Mouse (Mus musculus): ENCODE measurements around the gene Psen2.

Gene Psen2

DNA sequence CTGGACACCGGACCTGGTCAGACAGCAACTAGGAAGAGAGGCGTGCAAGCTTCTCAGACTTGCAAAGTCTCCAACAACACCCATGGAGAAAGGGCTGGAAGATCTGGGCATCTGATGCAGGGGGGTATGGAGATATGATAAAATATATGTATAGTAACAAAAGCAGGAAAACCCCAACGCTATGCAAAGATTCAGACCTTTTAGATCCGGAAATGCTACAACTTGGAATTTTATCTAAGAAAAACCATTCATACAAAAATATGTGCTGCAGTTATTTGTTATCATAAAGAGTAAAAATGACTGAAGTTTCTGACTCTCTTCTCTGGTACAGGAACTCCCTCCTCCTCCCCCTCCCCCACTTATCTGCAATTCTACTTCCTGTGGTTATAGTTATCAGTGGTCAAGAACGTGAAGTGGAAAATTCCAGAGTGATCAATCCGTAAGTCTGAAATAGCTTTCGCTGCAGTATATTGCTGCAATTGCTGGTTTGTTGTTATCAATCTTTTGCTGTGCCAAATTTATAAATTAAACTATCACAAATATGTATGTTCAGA is 14.6 kb downstream of the Psen2 start:
- no peak for DNase-seq (ENCODE audit: low spot score)

DNA sequence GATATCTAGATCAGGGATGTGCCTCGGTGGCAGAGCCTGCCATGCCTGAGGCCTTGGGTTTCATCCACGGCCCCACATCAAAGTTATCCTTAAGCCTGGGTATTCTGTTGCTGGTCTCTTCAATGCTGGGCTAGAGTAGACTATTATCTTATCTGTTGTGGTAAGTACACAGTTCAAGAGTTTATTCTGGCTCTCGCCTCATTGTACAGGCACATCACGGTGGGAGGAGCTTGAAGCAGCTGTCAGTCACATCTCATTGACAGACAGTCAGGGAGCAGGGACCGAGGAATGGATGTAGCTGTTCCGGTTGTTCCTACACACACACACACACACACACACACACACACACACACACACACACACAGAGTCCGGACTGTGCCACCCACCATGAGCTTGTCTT is 15.3 kb downstream of the Psen2 start:
- DNase-seq (ENCODE audit: low spot score): no peak

DNA sequence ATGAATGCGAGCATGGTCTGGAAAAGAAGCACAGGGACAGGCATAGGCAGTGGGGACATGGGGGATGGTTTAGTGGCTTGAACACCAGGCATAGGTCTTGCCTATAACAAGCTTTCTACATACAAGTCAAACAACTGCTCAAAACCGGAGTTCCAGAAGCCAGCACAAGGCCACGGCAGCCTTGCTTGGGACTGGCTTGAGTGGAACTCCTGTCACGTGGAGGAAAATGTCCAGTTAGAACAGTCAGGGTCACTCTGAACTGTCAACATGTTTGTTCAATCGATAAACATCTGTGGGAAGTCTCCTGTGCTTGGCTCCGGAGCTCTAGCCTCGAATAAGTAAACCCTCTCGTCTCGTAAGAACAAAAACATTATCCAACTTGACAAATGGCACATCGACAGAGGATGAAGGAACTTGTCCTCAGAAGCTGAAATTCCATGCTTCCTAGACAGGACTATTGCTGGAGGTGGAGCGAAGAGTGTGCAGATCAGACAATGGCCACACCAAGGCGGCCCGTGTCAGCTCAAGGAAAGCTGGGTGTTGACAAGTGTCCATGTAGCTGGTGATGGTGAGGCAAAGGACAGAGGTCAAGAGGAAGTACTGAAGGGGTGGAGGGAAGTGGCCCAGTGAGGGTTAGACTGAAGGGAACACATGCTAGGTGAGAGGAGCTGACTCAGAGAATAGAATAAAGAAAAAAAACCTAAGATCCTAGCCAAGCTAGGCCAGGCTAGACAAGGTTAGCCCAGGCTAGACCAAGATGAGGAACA is 17.3 kb downstream of the Psen2 start:
- DNase-seq (ENCODE audit: low spot score): no peak

DNA sequence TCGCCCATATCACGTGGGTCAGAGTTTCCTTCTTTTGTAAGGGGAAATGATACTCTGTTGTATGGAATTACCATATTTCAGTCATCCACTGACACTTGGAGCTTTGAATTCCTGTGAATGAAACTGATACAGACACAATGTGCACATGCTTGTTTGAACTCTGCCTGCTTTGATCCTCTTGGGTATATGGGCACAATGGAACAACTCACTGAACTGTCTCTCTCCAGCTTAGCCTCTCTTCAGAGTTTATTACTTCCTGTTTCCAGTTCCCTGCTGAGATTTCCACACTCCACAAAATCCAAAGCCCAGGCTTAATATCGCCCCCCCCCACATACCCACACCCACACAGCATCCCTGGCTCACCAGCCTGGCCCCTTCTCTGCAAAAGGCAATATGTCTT is 31.5 kb downstream of the Psen2 start:
- no peak for DNase-seq (ENCODE audit: low spot score)

DNA sequence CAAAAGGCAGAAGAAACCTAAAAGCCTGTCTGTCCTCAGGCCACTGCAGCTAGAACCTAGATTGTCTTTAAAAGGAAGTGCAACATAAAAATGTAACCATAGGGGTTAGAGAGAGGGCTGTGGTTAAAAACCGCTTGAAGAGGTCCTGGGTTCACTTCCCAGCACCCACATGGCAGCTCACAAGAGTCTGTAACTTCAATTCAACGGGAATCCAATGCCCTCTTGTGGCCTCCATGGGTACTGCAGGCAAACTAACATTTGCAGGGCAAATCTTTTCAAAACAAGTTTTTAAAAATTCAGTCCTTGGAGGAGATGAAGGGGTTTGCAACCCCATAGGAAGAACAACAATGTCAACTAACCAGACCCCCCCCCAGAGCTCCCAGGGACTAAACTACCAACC is 32.7 kb downstream of the Psen2 start:
- peak; percentile 45 for DNase-seq (ENCODE audit: low spot score)

DNA sequence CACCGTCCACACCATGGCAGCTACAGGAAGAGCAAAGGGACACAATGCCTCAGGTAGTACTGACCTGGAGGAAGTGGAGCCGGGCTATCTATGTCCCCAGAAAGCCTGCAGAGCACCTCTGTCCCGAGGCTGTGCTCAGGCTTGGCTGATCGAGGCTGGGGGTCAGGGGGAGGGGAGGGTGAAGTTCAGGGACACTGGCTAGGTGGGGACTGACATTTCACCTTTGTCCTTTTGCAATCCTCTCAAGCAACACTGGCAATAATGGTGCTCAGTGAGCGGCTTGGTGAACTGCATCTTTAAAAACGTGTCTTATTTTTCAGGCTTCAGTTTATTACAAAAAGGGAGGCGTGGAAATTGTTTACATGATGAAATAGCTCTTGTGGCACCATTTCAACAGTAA is 33.3 kb downstream of the Psen2 start:
- no peak for DNase-seq (ENCODE audit: low spot score)

DNA sequence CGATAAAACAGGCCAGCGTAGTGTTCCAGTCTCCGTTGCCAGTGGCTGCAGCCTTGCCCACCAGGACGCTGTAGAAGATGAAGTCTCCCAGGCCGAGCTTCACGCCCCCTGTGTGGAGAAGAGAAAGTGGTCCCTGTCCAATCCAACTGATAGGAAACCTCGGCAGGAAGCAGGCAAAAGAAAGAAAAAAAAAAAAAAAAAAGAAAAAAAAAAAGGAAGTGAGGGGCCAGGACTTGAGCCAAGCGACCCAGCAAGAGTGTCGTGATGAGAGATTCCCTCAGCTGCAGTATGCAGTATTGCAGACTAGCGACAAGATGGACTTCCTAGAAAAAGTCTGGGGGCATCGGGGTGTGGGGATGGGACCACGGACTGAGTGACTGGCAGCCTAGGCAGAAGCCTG is 34.4 kb downstream of the Psen2 start:
- DNase-seq (ENCODE audit: low spot score): no peak

DNA sequence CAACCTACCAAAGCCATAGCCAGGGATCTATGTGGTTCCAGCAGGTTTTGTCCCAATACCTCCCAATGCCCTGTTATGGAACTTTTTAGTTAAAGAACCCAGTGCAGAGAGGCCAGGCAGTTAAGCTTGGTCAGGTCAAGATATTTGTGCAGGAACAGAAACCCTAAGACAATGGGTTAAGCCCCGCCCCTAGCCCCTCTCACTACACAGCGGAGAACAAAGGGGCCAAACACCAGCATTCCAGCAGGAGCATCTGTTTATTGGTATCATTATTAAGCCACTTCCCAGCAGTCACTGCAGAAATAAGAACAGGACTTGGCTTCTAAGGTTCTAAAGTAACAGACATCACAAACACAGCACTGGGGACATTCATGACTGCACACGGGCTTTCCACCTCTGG is 36.5 kb downstream of the Psen2 start:
- no peak for DNase-seq (ENCODE audit: low spot score)

DNA sequence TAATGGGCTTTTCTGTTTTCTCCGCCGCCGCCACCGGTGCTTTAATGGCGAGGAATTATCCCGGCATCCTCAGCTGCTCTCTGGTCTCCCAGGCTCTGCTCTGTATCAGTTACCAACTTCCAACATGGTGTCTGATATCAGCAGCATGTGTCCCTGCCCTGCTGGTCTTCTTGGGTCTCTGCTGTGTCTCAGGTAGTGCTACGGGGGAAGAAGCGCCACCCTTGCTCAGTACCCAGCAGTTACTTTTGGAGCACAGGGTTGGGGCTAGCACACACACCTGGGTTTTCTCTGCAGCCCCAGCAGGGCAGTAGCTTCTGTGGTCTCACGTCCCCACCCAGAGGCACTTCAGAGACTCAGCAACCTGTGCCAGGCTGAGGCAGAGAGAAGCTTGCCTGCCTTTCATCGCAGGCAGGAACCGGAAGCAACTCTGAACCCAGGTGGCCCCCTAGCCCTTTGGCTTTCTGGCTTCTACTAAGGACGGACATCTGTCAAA is 37.0 kb downstream of the Psen2 start:
- no peak for DNase-seq (ENCODE audit: low spot score)

DNA sequence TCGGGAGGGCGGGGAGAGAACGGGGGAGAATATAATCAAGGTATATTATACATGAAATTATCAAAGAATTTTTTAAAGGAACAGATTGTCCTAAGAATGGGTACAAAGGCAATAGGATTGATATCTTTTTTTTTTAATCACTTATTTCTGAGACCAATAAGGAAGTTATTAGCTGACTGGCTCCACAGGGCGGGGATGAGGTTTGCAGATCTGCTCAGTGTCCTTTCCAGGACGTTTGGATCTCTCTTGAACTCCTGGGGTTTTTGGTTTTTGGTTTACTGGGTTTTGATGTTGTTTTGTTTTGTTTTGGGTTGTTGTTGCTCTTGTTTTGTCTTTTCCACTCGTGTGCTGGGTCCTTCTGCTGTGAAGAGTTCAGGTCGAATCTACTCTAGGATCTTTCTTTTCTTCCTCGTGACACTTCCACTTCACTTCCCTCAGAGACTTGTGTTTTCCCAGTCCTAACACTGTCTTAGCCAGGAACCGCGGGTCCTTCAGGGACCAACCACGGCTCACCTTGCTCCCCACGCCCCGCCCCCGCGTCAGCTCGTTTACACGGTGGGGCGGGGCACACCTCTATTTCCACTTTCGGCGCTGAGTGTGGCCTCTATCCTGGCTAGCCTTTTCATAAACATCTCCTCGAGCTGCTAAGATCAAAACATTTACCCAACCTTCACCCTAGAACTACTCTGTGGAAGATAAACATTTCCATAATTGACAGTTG is 37.6 kb downstream of the Psen2 start:
- DNase-seq (ENCODE audit: low spot score): peak; percentile 71

DNA sequence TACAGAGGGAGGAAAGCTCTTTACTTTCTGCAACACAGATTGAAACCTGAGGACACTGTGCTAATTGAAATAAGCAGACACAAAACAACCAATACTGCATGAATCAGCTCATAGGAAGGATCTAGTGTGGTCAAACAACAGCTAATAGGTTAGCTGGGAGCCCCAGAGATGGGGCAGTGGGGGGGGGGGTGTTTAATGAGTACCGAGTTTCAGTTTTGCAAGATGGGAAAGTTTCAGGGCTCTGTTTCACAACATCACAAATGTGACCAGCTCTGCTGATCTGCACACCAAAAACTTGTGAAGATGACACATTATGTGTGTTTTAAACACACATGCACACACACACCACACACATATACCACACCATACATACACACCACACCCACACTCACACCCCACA is 41.2 kb downstream of the Psen2 start:
- no peak for DNase-seq (ENCODE audit: low spot score)

DNA sequence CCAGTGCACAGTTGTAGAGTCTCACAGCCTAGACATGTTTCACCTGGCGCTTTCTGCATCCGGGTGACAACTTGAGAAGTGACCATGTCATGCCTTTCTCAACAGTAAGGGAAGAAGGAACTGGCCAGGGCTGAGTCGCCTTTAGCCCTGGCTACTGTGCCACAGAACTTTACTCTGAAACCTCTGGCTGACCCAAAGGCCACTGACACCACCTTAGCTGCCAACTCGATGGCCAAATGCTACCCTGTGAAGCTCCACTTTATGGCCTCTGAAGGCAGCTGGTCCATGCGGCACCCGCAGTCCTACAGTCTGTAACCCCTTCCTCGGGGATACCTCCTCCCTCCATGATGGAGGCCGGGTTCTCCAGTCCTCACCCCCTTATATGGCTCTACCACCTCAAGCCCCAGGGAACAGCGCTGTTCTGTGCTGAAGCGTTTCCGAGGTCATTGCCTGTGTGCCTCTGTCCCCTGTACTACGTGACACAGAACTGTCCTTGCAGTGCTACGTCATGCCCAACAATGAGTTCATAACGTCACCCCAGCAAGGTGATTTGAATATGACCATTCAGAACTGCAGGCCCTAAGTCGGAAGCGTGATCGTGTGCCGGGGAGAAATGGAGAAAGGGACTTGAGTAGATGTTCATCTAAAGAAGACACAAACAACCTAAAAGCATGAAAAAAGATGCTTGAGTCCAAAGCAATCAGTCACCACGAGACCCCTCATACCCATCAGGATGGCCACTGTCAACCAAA is 42.3 kb downstream of the Psen2 start:
- no peak for DNase-seq (ENCODE audit: low spot score)

DNA sequence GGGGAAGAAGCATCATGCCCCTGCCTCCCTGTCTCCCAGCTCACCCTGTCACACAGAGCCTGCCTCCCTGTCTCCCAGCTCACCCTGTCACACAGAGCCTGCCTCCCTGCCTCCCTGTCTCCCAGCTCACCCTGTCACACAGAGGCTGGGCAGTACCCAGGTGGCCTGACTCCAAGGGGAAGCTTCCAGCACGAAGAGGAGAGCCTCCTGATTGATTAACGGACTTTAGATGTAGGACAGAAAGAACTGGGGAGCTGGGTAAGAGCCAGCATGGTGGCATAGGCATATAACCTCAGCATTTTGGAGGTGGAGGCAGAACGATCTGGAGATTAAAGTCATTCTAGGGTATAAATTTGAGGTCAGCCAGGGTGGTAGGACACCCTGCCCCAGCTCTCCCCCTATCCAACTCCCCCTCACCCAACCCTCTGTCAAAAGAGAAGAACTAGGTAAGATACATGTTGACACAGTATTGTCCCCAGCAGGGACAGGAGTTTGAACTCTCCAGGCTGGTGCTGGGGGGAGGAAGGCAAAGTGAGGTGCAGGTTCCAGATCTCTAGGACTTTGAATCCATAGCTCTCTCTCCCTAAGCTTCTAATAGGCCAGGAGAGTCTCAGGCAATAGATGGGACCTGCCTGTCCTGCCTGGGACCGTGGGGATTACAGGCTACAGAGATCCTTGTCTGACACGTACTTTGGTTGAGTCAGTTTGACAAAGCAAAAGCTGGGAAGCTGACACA is 46.5 kb downstream of the Psen2 start:
- DNase-seq (ENCODE audit: low spot score): no peak

DNA sequence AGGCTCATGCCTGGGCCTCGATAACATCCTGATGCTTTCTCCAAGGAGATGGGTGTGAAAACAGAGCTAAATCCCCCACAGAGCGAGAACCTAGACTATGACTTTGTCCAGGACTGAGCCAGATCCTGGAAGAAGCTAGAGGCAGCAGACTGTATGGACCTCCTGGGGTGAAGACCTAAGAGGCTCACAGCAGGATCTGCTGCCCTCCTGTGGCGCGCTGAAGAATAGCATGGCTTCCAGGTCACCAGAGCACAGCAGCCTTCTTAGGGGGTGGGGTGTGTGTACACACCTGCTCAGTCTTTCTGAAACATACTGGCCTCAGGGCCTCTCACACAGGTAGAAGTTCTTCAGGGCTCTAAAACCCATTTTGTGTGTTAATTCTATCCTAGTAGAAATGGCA is 48.2 kb downstream of the Psen2 start:
- peak; percentile 28 for DNase-seq (ENCODE audit: low spot score)

DNA sequence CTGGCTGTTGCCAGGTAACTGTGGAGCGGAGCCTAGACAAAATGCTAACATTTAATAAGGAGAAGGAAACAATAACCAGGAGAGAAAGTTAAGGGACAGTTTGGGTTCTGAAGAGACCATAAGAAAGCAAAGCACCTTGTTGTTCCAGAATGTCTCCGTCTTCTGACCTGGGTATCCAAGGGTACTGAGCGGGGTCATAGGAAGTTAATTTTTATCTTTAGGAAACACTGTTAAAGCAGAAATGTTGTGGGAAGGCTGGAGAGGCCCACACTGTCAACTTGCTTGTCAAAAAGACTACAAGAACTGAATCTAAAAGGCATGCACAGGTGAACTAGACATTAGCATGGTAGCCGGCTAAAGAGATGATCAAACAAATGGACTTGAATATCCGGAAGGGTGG is 50.3 kb downstream of the Psen2 start:
- DNase-seq (ENCODE audit: low spot score): no peak

DNA sequence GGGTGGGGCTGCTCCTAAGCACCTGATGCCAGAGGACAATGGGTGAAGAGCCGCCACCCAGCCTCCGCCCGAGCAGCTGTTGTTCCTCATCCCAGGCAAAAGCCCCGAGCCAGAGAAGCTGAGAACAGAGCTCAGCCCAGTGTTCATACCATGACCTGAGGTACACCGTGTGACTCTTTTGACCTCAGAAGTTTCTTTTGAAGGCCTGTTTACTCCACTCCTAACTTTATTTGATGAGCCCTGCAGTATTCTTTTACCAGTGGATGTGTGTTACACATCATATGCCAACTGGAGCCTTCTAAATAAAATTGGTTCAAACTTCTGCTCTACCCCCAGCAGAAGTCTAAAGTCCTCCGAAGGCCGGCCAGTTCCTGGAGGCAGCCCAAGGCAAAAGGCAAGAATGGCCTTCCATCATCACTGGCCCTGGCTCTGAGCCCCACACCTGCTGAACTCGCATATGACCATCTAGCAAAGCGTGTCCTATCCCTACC is 52.4 kb downstream of the Psen2 start:
- DNase-seq (ENCODE audit: low spot score): no peak

DNA sequence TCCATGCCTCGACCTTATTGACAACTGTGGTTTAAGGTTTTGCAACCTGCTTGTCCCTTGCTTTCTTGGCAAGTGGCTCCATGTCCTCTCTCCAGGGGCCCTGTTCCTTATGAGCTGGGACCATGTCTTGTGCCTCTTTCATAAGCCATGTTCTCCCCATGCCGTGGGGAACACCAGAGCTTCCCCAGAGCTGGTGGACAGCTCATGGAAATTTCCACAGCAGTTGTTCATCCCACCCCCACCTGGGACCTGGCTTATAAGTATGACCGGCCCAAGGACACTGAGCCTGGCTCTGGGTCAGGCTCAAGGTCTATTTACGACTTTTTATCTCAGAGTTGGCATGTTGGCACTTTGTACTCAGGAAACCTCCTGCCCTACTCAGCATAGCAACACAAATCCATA is 53.2 kb downstream of the Psen2 start:
- no peak for DNase-seq (ENCODE audit: low spot score)

DNA sequence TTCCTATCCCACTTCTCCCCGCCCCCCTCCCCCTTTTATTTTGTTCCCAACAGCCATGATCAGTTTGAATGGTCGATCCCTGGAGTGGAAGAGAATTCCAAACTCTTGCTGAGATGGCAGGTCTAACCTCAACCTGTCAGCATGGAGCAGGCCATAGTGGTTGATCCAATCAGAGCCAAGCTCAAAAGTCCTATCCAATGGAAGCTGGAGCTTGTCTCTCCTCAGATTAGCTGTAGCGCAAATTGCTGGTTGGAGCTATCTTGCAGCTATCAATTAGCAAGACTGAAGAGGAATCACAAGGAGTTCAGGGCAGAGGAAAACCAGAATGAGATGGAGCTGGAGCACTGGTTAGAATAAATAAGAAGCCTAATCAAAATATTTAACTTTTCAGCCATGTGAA is 54.9 kb downstream of the Psen2 start:
- DNase-seq (ENCODE audit: low spot score): no peak

DNA sequence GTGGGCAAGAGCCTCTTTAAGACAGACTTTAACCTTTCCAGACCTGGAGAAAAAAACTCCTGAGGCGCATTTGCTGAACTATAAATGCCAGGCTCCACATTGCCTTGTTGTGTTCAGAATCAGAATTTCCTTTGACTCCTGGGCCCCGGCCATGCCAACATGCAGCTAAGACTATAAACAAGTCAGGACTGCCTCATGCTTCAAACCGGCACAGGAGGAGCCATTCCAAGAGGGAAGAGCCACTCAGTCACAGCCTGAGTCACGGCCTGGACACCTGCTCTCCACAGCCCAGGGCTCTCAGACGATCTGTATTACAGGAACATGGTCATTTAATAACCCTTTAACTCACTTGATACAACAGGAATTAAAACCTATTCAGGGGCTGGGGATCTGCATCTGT is 62.5 kb downstream of the Psen2 start:
- DNase-seq (ENCODE audit: low spot score): no peak

DNA sequence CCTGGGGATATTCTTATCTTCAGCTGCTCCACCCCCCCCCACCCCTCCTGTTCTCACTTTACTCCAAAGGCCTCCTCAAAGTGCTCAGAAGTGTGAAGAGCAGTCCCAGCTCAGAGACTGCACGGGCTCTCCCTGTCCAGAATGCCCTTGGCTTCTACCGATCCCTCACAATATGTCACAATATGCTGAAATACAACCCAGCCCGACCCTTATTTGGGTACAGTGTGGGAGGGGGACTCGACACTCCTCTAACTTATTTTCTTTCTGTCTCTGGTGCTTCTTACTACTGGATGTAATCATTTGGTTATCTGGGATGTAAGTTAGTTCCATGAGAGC is 63.6 kb downstream of the Psen2 start:
- DNase-seq (ENCODE audit: low spot score): no peak

DNA sequence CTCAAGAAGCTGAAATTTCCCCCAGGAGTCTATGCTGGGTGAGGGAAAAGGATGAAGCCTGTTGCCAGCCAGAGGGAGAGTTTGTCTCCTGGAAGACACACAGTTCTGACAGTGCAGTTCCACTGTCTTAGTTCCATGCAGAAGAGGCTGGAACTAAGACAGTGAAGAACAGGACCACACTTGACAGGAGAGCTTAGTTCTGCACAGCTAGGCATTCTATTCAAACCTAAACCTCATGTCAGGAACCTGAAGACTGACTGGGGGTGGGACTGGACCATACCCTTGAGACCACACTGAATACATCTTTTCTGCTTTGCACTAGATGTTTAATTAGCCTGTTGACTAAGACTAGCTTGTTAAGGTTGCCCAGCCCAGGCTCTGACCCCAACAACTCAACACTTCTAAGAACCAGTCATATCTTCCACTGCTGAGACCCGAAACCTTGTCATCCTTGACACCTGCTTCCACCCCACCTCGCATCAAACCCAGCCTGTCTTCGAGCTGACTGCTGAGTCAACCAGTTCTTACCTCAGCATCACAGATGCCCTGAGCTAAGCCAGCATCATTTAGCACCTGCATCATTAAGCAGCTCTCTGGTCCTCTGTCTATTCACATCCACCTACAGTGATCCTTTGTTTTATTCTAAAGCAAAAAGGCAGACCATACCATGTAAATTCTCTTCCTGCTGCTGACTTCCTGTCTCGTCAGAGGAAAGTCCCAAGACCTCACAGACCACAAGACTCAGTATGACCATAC is 64.1 kb downstream of the Psen2 start, which contains the start of gene Coq8a:
Gene Coq8a (minus strand): TSS at position 644 of the 756 bp plus-strand sequence.
- peak; percentile 22 for DNase-seq (ENCODE audit: low spot score)

Measured in spleen, adult 12 weeks (tissue).